ENCODE assay signal across 7 mouse cellular contexts in genomic region chr1:182282091-182283075, GRCm38 (mm10). TPM values are rescaled to one million over a fixed set of nuclear protein-coding genes. Genes with fewer than 3 reads are reported as not detected.
DNase-seq lines count a peak whose midpoint lies in the region; ATAC-seq lines count a peak whose summit lies in the region.

Gene Degs1, minus strand, starts transcription at chr1:182282804.

- intact Hi-C loops in left cerebral cortex, postnatal 36 days (cut with DNase I): loop anchor here (2.0 to 10.0 kb wide), 2 partner anchors 58 to 148 kb away; partner anchors contain the start of gene Fbxo28

- under 1% methylated on average over 87 of the region's 94 CpGs for WGBS in intestine, embryonic 16.5 days
- under 1% methylated on average over 88 of the region's 94 CpGs for WGBS in midbrain, embryonic 11.5 days

- peaks cover 20% of the 10 kb centered on the region for H3K4me1 ChIP-seq in intestine, embryonic 16.5 days (ENCODE audit: control insufficient read depth, insufficient read depth, low read length)
- peaks cover 14% of the 10 kb centered on the region for H3K4me1 ChIP-seq in midbrain, embryonic 11.5 days (ENCODE audit: control insufficient read depth, insufficient read depth, low read length)

- peak within 1 kb of the TSS; percentile 75 for H3K4me2 ChIP-seq in intestine, embryonic 16.5 days (ENCODE audit: low read depth, low read length)
- peak within 1 kb of the TSS; percentile 88 for H3K4me2 ChIP-seq in midbrain, embryonic 11.5 days

- peaks cover under 1% of the 10 kb centered on the region; the same call in 1 of the 2 replicates for H3K36me3 ChIP-seq in intestine, embryonic 16.5 days (ENCODE audit: control insufficient read depth, insufficient read depth, low read length)
- 0 out of 2 replicates have a peak, but pooled peaks cover 3% of the 10 kb centered on the region for H3K36me3 ChIP-seq in midbrain, embryonic 11.5 days (ENCODE audit: control insufficient read depth, insufficient read depth, low read length)

- peak within 1 kb of the TSS; percentile 96 for H3K9ac ChIP-seq in intestine, embryonic 16.5 days (ENCODE audit: low read depth, low read length)
- peak within 1 kb of the TSS; percentile 84 for H3K9ac ChIP-seq in midbrain, embryonic 11.5 days (ENCODE audit: low read length)

- ATAC-seq in intestine, embryonic 16.5 days: peak; percentile 95
- ATAC-seq in midbrain, embryonic 11.5 days (ENCODE audit: low FRiP score): peak; percentile 93

- DNase-seq in adrenal gland, adult 8-10 months: peak; percentile 92
- peak; percentile 99 for DNase-seq in embryo, embryonic 9.5 days (ENCODE audit: extremely low spot score)
- peak; percentile 87 to 94 for DNase-seq in gastrocnemius, postnatal 4 days (ENCODE audit: low spot score in 2 of 2)
- DNase-seq in left cerebral cortex, postnatal 36 days (ENCODE audit: low spot score in 2 of 2): peak; percentile 90 to 91
- DNase-seq in midbrain, embryonic 11.5 days (ENCODE audit: low spot score, missing footprints): peak; percentile 100
- DNase-seq in skeletal muscle tissue, adult 2 months (ENCODE audit: low read depth, low spot score): peak; percentile 87

- H3K4me3 ChIP-seq in intestine, embryonic 16.5 days (ENCODE audit: low read length): peak within 1 kb of the TSS; percentile 86
- peak within 1 kb of the TSS; percentile 72 for H3K4me3 ChIP-seq in midbrain, embryonic 11.5 days (ENCODE audit: low read depth, low read length)

- peak within 1 kb of the TSS; percentile 94 for H3K27ac ChIP-seq in intestine, embryonic 16.5 days (ENCODE audit: low read length)
- H3K27ac ChIP-seq in midbrain, embryonic 11.5 days (ENCODE audit: low read depth, low read length): peak within 1 kb of the TSS; percentile 64

- no peaks in the 10 kb centered on the region for H3K9me3 ChIP-seq in intestine, embryonic 16.5 days (ENCODE audit: control insufficient read depth, low read length)
- H3K9me3 ChIP-seq in midbrain, embryonic 11.5 days (ENCODE audit: control insufficient read depth, low read length): no peaks in the 10 kb centered on the region

- no peaks in the 10 kb centered on the region for H3K27me3 ChIP-seq in intestine, embryonic 16.5 days (replicated peaks; ENCODE audit: control insufficient read depth, insufficient read depth, low read length)
- H3K27me3 ChIP-seq in midbrain, embryonic 11.5 days (ENCODE audit: control insufficient read depth, insufficient read depth, low read length): peaks cover 4% of the 10 kb centered on the region; the same call in 1 of the 2 replicates

RNA-seq across cellular contexts. Expression of gene Degs1, which starts in this region (rescaled TPM):
- 100 to 1,000 TPM in 1 of 4 experiments, 10 to 100 TPM in 3; 84.3 to 108 (median 91.7) TPM for total RNA-seq in adrenal gland, adult 8-10 months (2022)
- total RNA-seq in gastrocnemius, postnatal 4 days (2021): 10 to 100 TPM; 47.5 to 52.7 TPM
- 126 and 129 TPM in 2 replicates for polyA plus RNA-seq in intestine, embryonic 16.5 days (2015; fragmentation: Nextera tagmentation; extraction: Ambion mirVana)
- total RNA-seq in left cerebral cortex, postnatal 36 days (2021): 10 to 100 TPM; 76.0 to 80.8 TPM
- polyA plus RNA-seq in midbrain, embryonic 11.5 days (2014; fragmentation: Nextera tagmentation; extraction: Ambion mirVana): 68.5 and 76.2 TPM in 2 replicates

Comparison
In these comparisons a context has a peak if more than half of its experiments do, and no peak if none do; other contexts are left out.
1. Peak in every context shown above with its lines: DNase-seq, ATAC-seq, H3K4me3 ChIP-seq and H3K27ac ChIP-seq.